Mouse (Mus musculus) naive thymus-derived CD4-positive, alpha-beta T cell, adult 5 months (primary cell): ENCODE data around the gene Gm21760. TPM values are rescaled to one million over a fixed set of nuclear protein-coding genes. Genes with fewer than 3 reads are reported as not detected.

ENCODE experiments used
- polyA plus RNA-seq: library from polyadenylated mRNA; unstranded; fragments of 100-300 nt; shearing (Covaris generic); gene quantifications from one replicate; pipeline ENCODE4 v1.2.1, GENCODE M21; 2017

Gene Gm21760
- not detected for polyA plus RNA-seq

DNA sequence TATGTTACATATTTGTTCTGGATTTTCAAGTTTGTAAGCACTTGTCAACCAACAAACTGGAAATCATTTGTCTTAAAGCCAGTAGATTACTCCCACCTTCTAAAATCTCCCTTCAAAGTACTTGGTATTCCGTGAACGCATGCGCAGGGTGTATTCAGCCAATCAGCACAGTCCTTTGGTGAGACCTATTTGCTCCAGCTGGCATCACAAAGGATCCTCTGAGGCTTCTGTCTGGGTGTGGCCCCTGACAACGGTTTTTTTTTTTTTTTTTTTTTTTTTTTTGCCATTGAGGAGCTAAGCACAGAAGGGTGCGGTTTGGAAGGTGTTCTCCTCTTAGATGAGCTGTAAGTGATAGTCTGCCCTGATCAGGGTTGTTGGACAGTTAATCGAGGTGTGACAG lies at the start of gene Gm21760:
TSS of gene Gm21760 (plus strand) at position 301 of the 400 bp plus-strand sequence.

